Mouse (Mus musculus): ENCODE measurements around the gene Unc5cl. TPM values are rescaled to one million over a fixed set of nuclear protein-coding genes. Genes with fewer than 3 reads are reported as not detected.

The Unc5cl gene
- total and polyA plus RNA-seq, 2 experiments = 0.43 TPM; not detected in 1

GRCm38 (mm10) chr17:48497986-48498385 lies 43.3 kb downstream of the Unc5cl start:
- Histone ChIP-seq H3K9ac (ENCODE audit: low read depth, low read length) (no peak overlapping the region), H3K27me3 (ENCODE audit: control insufficient read depth, insufficient read depth, low read length) (no peaks in the 10 kb centered on the region), H3K36me3 (ENCODE audit: control insufficient read depth, insufficient read depth, low read length) (no peaks in the 10 kb centered on the region), H3K27ac (replicated peaks; ENCODE audit: insufficient read depth, low read depth, low read length) (no peak overlapping the region), H3K79me2 (ENCODE audit: control insufficient read depth, insufficient read depth, low read length) (no peaks in the 10 kb centered on the region), H3K4me1 (ENCODE audit: control insufficient read depth, insufficient read depth, low read length) (peaks cover 12% of the 10 kb centered on the region), H3K4me3 (ENCODE audit: insufficient read depth, low read depth, low read length) (no peak overlapping the region)
- 17% methylated on average over 3 of the region's 3 CpGs for WGBS
- TF ChIP-seq POLR2A (IDR thresholded peaks at IDR 0.05; ENCODE audit: extremely low read depth, insufficient read depth, low read length) = no peak
- no peak for TF ChIP-seq CTCF (IDR thresholded peaks at IDR 0.05; ENCODE audit: low read depth, low read length)
- peak; percentile 81 for DNase-seq (ENCODE audit: extremely low read depth, low read depth, low spot score)

DNA sequence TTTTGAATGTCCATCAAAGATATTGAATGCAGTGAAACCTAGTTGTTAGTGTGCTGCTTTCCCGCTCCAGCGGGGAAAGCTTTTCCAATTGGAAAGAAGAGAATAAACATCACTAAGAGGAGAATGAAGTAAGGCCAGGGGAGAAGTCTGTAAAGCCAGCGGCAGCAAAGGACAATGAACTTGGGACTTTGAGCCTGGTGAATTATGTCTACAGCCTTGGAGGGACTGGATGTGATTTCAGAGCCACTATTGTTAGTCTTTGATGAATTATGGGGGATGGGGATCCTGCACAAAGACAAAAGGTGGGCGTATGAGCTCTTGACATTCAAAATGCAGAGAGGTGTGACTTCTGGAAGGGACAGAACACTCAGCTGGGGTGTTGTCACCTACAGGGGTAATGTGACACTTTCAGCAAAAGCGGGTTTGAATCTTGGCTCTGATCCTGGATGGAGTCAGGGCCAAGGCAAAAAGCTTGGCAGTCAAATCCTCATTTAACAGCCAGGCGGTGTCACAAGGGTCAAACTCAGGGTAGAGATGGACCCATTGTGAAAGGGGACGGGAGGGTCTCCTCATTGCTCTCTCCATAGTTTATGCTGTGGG lies 46.2 kb downstream of the Unc5cl start:
- no peaks in the 10 kb centered on the region for H3K36me3 ChIP-seq (ENCODE audit: control insufficient read depth, insufficient read depth, low read length)
- WGBS = 20% methylated on average over 7 of the region's 7 CpGs
- H3K79me2 ChIP-seq (ENCODE audit: control insufficient read depth, insufficient read depth, low read length) = no peaks in the 10 kb centered on the region
- TF ChIP-seq POLR2A (IDR thresholded peaks at IDR 0.05; ENCODE audit: extremely low read depth, insufficient read depth, low read length) (no peak), CTCF (IDR thresholded peaks at IDR 0.05; ENCODE audit: low read depth, low read length) (no peak)
- no peak overlapping the region for H3K9ac ChIP-seq (ENCODE audit: low read depth, low read length)
- no peak overlapping the region for H3K4me3 ChIP-seq (ENCODE audit: insufficient read depth, low read depth, low read length)
- DNase-seq (ENCODE audit: extremely low read depth, low read depth, low spot score) = peak; percentile 92
- no peaks in the 10 kb centered on the region for H3K27me3 ChIP-seq (ENCODE audit: control insufficient read depth, insufficient read depth, low read length)
- peaks cover 12% of the 10 kb centered on the region for H3K4me1 ChIP-seq (ENCODE audit: control insufficient read depth, insufficient read depth, low read length)
- H3K27ac ChIP-seq (replicated peaks; ENCODE audit: insufficient read depth, low read depth, low read length) = peak overlapping the region; percentile 61

- WGBS = 62% methylated on average over 3 of the region's 3 CpGs
- TF ChIP-seq POLR2A (IDR thresholded peaks at IDR 0.05; ENCODE audit: extremely low read depth, insufficient read depth, low read length) = no peak
- no peak for TF ChIP-seq CTCF (IDR thresholded peaks at IDR 0.05; ENCODE audit: low read depth, low read length)
- Histone ChIP-seq H3K4me3 (ENCODE audit: insufficient read depth, low read depth, low read length) (no peak overlapping the region), H3K36me3 (ENCODE audit: control insufficient read depth, insufficient read depth, low read length) (no peaks in the 10 kb centered on the region), H3K79me2 (ENCODE audit: control insufficient read depth, insufficient read depth, low read length) (no peaks in the 10 kb centered on the region), H3K27me3 (ENCODE audit: control insufficient read depth, insufficient read depth, low read length) (no peaks in the 10 kb centered on the region), H3K9ac (ENCODE audit: low read depth, low read length) (no peak overlapping the region), H3K4me1 (ENCODE audit: control insufficient read depth, insufficient read depth, low read length) (peaks cover 8% of the 10 kb centered on the region), H3K27ac (replicated peaks; ENCODE audit: insufficient read depth, low read depth, low read length) (no peak overlapping the region)
- DNase-seq (ENCODE audit: extremely low read depth, low read depth, low spot score) = no peak
These were observed 50.3 kb downstream of the Unc5cl start for GRCm38 (mm10) chr17:48505006-48505405.

- TF ChIP-seq CTCF (IDR thresholded peaks at IDR 0.05; ENCODE audit: low read depth, low read length) = no peak
- TF ChIP-seq POLR2A (IDR thresholded peaks at IDR 0.05; ENCODE audit: extremely low read depth, insufficient read depth, low read length) = no peak
- Histone ChIP-seq H3K27me3 (ENCODE audit: control insufficient read depth, insufficient read depth, low read length) (no peaks in the 10 kb centered on the region), H3K4me1 (ENCODE audit: control insufficient read depth, insufficient read depth, low read length) (no peaks in the 10 kb centered on the region), H3K9ac (ENCODE audit: low read depth, low read length) (no peak overlapping the region), H3K27ac (replicated peaks; ENCODE audit: insufficient read depth, low read depth, low read length) (no peak overlapping the region), H3K79me2 (ENCODE audit: control insufficient read depth, insufficient read depth, low read length) (no peaks in the 10 kb centered on the region), H3K36me3 (ENCODE audit: control insufficient read depth, insufficient read depth, low read length) (no peaks in the 10 kb centered on the region), H3K4me3 (ENCODE audit: insufficient read depth, low read depth, low read length) (no peak overlapping the region)
- no peak for DNase-seq (ENCODE audit: extremely low read depth, low read depth, low spot score)
- 73% methylated on average over 4 of the region's 4 CpGs for WGBS
These were observed 52.3 kb downstream of the Unc5cl start for GRCm38 (mm10) chr17:48506986-48507385.

DNA sequence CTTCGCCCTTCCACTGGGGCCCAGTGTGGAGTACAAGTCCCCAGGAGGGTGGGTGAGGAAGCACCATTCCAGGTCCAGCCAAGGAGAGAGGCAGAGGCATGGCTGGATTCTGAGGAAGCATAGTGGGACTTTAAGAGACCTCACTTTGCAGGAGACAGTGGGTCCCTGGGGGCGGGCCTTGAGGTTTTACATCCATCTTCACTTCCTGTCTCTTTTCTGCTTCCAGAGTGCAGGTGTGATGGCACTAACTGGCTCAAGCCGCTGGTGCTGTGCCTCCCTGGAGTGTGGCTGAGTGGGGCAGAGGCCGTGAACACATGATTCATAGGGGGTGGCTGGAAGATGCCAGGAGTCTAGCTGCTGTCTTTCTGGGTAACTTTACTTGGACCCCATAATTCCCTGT lies 54.9 kb downstream of the Unc5cl start:
- no peak overlapping the region for H3K27ac ChIP-seq (replicated peaks; ENCODE audit: insufficient read depth, low read depth, low read length)

DNA sequence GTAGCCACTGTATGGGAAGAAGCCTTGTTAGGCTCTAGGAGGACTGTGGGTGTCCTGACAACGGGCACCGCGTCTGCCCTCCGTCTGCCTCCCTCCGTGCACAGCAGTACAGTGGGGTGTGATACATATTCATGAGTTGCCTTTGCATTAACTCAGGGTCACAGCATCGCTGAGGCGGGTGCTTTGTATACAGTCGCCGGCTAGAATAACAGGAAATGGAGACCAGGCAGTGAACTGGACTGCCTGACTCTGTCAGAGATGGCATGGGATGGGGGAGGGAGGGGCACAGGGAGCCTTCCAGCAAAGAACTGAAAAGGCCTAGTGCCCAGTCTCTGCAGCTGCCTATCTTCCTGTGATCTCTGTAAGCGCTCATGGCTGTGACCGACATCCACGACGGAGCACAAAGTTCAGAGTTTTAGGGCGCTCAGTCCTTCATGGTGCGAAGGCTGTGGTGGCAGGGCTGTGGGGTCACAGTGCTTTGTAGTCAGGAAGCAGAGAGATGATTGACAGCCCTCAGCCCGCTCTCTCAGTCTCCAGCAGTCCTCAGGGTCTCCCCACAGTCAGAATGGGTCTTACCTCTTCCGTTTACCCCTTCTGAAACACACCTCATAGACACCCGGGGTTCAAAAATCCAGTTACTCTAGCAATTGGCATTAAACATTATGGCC lies 58.0 kb downstream of the Unc5cl start:
- no peak for DNase-seq (ENCODE audit: extremely low read depth, low read depth, low spot score)
- Histone ChIP-seq H3K36me3 (ENCODE audit: control insufficient read depth, insufficient read depth, low read length) (no peaks in the 10 kb centered on the region), H3K27me3 (ENCODE audit: control insufficient read depth, insufficient read depth, low read length) (no peaks in the 10 kb centered on the region), H3K9ac (ENCODE audit: low read depth, low read length) (no peak overlapping the region), H3K4me1 (ENCODE audit: control insufficient read depth, insufficient read depth, low read length) (no peaks in the 10 kb centered on the region), H3K27ac (replicated peaks; ENCODE audit: insufficient read depth, low read depth, low read length) (no peak overlapping the region), H3K4me3 (ENCODE audit: insufficient read depth, low read depth, low read length) (no peak overlapping the region), H3K79me2 (ENCODE audit: control insufficient read depth, insufficient read depth, low read length) (no peaks in the 10 kb centered on the region)
- TF ChIP-seq POLR2A (IDR thresholded peaks at IDR 0.05; ENCODE audit: extremely low read depth, insufficient read depth, low read length) (no peak), CTCF (IDR thresholded peaks at IDR 0.05; ENCODE audit: low read depth, low read length) (no peak)
- 44% methylated on average over 18 of the region's 18 CpGs for WGBS

More for the DNA sequence above, 54.9 kb downstream of the Unc5cl start:
- DNase-seq (ENCODE audit: extremely low read depth, low read depth, low spot score) = no peak
- WGBS = 82% methylated on average over 4 of the region's 4 CpGs
- Histone ChIP-seq H3K4me3 (ENCODE audit: insufficient read depth, low read depth, low read length) (no peak overlapping the region), H3K36me3 (ENCODE audit: control insufficient read depth, insufficient read depth, low read length) (no peaks in the 10 kb centered on the region), H3K4me1 (ENCODE audit: control insufficient read depth, insufficient read depth, low read length) (no peaks in the 10 kb centered on the region), H3K79me2 (ENCODE audit: control insufficient read depth, insufficient read depth, low read length) (no peaks in the 10 kb centered on the region), H3K9ac (ENCODE audit: low read depth, low read length) (no peak overlapping the region), H3K27me3 (ENCODE audit: control insufficient read depth, insufficient read depth, low read length) (no peaks in the 10 kb centered on the region)
- TF ChIP-seq CTCF (IDR thresholded peaks at IDR 0.05; ENCODE audit: low read depth, low read length) (no peak), POLR2A (IDR thresholded peaks at IDR 0.05; ENCODE audit: extremely low read depth, insufficient read depth, low read length) (no peak)

Measured in liver, adult 2 months (tissue).